Mouse (Mus musculus): ENCODE results near the gene Ints7. TPM values are rescaled to one million over a fixed set of nuclear protein-coding genes. Genes with fewer than 3 reads are reported as not detected.

Ints7 gene
- polyA plus RNA-seq, 1 experiment = 37.1 TPM

DNA sequence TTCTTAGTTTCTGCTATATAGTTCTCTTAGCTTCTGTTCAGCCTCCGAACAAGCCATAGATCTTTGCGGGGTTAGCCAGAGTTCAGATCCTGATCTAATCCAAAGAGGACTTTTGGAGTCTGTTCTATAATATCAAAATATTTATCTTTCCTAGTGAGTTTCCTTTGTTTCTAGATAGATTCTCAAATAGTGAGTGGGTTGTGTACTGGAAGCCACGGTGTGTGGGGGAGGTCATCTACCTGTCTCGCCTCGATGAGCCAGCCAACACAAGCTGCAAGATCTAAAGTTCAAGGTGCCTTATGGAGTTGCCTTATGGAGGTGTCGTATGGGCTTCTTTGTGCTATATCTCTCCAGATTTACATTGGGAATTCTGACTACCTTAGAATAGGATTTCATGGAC is 88.2 kb downstream of the Ints7 start:
- Histone ChIP-seq H3K27ac (ENCODE audit: insufficient read depth, low read length) (no peak overlapping the region), H3K4me3 (ENCODE audit: insufficient read depth, low read length) (no peak overlapping the region), H3K4me1 (ENCODE audit: control insufficient read depth, insufficient read depth, low read length) (peaks cover 12% of the 10 kb centered on the region)
- TF ChIP-seq POLR2A (IDR thresholded peaks at IDR 0.05; ENCODE audit: low read depth, low read length) (no peak), CTCF (IDR thresholded peaks at IDR 0.05; ENCODE audit: borderline replicate concordance, insufficient read depth, low read length) (no peak)

DNA sequence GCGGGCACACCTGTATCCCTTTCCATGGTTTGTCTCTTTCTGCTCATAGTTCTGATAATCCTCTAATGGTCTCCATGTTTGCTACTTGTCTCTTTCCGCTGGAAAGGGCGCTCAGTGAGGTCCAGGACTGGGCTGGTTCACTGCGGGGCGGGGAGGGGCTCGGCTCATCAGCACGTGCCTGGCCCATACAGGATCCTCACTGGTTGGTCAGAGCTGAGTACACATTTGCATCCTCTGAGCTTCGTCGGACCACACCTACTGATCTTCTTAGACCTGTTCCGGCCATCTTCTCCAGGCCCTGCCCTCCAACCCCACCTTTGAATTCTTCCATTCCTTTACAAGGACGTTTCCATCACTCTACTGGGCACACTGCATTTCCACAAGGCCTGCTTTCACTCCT is 90.9 kb downstream of the Ints7 start:
- Histone ChIP-seq H3K27ac (ENCODE audit: insufficient read depth, low read length) (no peak overlapping the region), H3K4me3 (ENCODE audit: insufficient read depth, low read length) (no peak overlapping the region), H3K4me1 (ENCODE audit: control insufficient read depth, insufficient read depth, low read length) (peaks cover 12% of the 10 kb centered on the region)
- no peak for TF ChIP-seq POLR2A (IDR thresholded peaks at IDR 0.05; ENCODE audit: low read depth, low read length)
- TF ChIP-seq CTCF (IDR thresholded peaks at IDR 0.05; ENCODE audit: borderline replicate concordance, insufficient read depth, low read length) = no peak

DNA sequence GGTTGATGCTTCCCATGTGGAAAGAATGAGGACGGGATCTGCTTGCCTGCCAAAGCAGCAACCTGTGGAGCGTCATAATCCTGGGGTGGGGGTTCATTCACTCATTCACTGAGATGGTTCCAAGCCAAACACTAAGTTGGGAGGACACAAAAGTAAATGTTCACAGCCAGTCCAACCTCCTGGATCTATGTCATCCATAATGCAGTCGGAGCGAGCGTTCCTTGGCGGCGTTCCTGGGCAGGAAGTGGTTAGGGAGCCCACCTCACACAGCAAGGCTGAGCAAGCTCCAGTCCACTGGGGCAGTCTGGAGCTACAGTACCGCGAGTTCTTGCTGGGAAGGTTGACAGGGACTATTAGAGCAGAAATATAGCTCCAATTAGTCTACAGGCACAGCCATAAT is 92.6 kb downstream of the Ints7 start:
- Histone ChIP-seq H3K4me1 (ENCODE audit: control insufficient read depth, insufficient read depth, low read length) (0 out of 2 replicates have a peak, but pooled peaks cover 3% of the 10 kb centered on the region), H3K27ac (ENCODE audit: insufficient read depth, low read length) (no peak overlapping the region), H3K4me3 (ENCODE audit: insufficient read depth, low read length) (no peak overlapping the region)
- no peak for TF ChIP-seq POLR2A (IDR thresholded peaks at IDR 0.05; ENCODE audit: low read depth, low read length)
- TF ChIP-seq CTCF (IDR thresholded peaks at IDR 0.05; ENCODE audit: borderline replicate concordance, insufficient read depth, low read length) = no peak

Other genes with a start within 250 kb of the Ints7 start
- 10.1 and 12.0 TPM in 2 replicates for gene Tmem206, start 249.7 kb upstream of the Ints7 start, polyA plus RNA-seq (2011; ENCODE audit: insufficient read length, low read depth, missing spikeins)
- 42.3 and 60.4 TPM in 2 replicates for gene Ppp2r5a, start 172.4 kb upstream of the Ints7 start, polyA plus RNA-seq (2011; ENCODE audit: insufficient read length, low read depth, missing spikeins)
- gene Dtl, start 92 bp upstream of the Ints7 start, polyA plus RNA-seq (2011; ENCODE audit: insufficient read length, low read depth, missing spikeins) = 14.6 and 25.1 TPM in 2 replicates
- 60.5 and 66.1 TPM in 2 replicates for gene Lpgat1, start 142.2 kb downstream of the Ints7 start, polyA plus RNA-seq (2011; ENCODE audit: insufficient read length, low read depth, missing spikeins)
- gene Nek2, start 245.8 kb downstream of the Ints7 start, polyA plus RNA-seq (2011; ENCODE audit: insufficient read length, low read depth, missing spikeins) = 13.6 and 20.9 TPM in 2 replicates

Data from embryonic fibroblast, embryonic 13.5 days (primary cell).